Mouse (Mus musculus) retina, postnatal 1 day (tissue): ENCODE measurements around the gene Cd81.

Experiments
- DNase-seq: peaks from one replicate; pipeline ENCODE4 v3.0.0-alpha.2; 2012

Cd81 gene

DNA sequence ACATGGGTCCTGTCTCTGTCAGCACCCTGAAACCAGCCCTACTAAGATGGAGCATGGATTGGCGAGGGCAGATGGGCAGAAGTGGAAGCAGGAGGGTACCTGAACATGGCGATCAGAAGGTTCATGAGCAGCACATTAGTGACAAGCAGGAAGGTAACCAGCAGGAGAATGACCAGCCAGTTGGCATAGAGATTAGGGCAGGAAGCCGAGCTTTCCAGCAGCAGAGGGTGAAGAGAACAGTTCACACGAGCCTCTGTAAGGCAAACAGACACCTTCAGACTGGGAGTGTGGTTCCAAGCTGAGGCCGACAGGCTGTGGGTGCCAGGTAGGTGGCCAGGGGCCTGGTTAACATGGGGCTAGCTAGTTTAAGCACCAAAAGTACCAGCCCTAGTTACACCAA is 22.9 kb downstream of the Cd81 start:
- DNase-seq: no peak

DNA sequence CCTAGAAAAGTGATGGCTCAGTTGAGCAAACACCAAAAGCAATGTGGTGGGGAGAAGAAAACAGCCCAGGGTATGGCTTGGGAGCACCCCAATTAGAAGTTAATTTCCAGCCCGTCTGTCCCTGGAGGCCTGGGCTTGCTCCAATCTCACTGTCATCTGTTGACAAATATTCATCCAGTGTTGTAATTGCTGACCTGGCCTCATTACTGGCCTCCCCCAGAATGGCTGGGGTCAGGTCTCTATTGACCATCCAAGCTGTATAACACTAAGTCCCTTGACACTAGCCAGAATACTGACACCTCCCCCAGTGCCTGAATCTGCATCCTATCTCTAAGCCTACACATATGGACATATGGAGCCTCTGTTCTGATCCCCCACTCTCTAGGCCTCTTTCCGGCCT is 24.8 kb downstream of the Cd81 start:
- DNase-seq: peak; percentile 47

DNA sequence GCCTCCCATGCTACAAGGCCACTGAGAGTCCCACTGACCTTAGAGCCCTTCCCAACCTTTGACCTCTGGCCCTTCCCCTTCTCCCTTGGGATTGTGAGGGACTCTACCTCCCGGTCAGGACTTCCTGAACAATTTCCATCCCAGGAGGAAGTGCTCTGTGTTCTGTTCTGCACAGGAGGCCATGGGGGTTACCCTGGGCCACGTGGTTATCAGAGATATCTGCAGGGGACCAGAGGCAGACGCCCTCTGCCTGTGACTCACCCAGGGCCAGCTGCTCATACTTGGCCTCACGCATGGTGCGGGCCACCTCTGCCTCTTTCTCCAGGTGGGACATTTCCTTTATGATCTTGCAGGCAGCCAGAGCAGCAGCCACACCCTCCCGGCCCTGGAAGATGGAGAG is 29.5 kb downstream of the Cd81 start:
- no peak for DNase-seq

DNA sequence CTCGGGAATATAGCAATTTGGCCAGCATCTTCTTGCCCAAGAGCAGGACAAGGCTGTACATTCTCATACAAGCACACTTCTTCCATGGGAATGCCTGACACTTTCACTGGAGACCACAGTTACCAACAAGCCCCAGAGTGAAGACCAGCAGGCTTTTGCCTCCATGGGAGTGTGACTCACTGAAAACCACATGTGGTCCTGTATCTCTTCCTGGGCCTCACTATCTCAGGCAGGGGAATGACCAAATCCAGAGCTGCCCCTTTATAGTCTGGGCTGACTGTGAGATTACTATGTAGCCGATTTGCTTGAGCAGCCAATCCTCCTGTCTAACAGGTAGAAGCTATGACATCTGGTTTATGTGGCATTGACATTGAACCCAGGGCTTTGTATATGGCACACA is 31.2 kb downstream of the Cd81 start:
- DNase-seq: no peak

DNA sequence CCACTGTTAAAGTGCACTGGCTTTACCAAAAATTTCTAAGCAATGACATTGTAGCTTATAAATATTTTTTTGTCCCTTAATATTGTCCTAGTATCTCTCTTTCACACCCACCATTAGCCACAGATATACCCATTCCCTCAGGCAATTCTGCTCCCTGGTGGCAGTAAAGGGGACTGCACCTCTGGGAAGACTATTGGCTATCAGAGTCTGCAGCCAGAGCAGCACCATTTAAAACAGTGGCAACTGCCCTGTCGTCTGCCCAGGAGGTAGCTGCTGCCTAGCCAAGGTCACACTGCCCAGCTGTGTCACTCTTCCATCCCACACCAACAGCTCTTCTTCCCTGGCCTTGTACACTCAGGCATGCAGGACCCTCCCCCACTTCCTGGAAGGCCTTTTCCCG is 33.8 kb downstream of the Cd81 start:
- peak; percentile 68 for DNase-seq

DNA sequence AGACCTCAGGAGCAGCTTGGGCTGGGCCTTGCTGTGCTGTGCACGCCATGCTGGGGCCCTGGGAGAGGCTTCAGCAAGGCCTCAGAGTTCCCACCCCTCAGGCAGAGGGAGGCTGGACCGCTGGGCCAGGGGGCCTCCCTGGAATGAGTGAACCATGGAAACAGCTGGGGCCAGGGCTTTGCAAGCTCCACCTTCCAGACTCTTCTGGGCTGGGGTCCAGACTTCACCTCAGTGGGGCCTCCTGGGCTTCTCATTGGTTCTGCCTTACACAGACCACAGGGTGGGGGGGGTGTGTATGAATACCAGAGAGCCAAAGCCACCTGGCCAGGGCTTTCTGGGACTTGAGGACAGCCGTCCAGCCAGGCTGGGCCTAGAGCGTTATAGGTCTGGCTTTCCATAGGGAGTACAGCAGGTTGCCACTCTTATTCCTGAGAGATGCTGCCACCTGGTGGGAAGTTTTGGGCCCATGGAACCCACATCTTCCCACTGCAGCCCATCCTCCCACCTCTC is 34.6 kb downstream of the Cd81 start:
- peak; percentile 60 for DNase-seq

DNA sequence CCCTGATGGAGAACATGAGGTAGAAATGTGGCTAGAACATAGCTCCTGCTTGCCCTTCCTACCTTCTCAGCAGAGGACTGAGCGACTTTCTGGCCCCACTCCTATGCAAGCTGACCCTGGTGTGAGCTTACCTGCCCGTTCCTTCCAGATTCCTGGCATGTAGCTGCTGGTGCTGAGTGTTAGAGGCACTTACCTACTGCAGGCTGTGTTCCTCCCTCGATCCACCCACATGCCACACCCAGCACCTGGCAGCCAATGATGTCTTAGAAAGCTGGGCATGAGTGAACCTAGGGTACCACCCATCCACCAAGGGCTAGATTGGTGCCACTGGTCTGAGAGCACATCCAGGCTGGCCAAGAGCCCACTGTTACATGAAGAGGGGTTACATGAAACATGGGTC is 41.3 kb downstream of the Cd81 start:
- DNase-seq: no peak

DNA sequence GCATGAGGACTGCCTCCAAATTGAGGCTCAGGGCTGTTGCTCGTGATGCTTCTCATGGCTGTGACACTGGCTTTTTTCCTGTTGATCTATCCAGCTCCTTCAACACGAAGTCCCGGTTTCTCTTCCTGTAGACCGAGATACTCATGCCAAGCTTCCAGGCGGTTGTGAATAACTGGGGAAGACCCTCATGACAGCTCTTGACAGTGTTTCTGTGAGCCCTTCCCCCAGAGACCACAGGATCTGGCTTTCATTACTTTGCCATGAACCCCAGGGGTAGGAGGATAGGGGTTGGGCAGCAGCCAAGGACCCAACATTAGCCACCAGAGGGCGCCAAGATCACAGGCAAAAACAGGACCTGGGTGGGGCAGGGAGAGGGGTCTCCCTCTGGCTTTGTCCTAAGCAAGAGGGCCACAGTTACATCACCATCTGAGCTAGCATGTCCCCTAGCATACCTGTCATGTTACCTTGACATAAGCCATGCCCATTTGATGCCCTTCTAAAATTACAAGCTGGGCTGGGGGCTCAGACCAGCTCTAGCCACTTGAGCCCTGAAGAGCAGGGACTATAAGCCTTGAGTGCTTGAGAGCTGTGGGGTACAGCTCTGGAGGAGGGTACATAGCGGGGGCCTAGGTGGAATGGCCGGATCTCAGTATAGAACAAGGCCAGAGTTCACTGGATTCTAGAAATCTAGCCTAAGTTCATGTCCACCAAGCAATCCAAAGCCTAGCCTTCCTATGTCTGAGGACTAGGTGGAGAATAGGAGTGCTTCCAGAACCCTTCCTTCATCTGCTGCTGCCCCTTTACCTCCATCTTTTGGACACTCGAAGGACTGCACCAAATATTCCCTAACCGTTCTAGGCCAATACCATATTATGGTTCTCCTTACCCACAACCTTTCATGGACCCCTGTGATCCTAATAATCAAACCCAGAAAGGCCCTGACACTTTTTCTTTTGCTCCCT is 42.3 kb downstream of the Cd81 start, which contains the start of gene Trpm5:
Gene Trpm5, minus strand, starts transcription at position 51 of the 962 bp plus-strand sequence.
- peak; percentile 71 for DNase-seq

DNA sequence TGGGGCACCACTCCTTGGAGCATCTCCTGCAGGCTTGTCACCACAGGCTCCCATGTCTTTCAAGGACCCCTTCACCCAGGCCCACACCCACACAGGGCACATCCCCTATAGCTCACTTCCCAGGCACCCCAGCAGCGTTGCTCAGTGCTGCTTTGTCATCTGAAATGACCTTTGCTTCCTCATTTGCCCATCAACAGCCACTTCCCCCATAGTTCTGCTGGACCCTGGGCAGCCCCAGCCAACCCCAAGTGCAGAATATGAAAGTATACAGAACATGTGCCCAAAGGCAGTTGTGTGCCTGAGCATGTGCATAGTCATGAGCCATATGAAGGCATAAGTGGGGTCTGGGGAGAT is 43.0 kb downstream of the Cd81 start:
- DNase-seq: no peak

DNA sequence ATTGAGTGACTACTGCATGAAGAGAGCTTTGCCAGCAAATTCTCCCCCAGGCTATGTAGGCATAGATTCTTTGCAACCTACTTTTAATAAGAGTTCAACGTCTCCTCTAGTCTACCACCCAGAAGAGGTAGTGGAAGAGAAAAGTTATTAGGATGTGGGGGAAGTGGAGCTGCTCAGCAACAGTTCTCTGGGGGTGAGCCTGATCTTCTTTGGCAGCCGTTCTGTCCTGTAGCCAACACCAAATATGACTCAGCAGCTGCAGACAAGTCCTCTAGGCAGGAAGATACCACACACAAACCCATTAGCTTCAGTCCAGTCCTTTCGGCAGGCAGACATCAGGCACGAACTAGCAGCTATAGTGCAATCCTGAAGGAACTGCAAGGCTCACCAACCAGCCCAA is 48.2 kb downstream of the Cd81 start:
- no peak for DNase-seq

DNA sequence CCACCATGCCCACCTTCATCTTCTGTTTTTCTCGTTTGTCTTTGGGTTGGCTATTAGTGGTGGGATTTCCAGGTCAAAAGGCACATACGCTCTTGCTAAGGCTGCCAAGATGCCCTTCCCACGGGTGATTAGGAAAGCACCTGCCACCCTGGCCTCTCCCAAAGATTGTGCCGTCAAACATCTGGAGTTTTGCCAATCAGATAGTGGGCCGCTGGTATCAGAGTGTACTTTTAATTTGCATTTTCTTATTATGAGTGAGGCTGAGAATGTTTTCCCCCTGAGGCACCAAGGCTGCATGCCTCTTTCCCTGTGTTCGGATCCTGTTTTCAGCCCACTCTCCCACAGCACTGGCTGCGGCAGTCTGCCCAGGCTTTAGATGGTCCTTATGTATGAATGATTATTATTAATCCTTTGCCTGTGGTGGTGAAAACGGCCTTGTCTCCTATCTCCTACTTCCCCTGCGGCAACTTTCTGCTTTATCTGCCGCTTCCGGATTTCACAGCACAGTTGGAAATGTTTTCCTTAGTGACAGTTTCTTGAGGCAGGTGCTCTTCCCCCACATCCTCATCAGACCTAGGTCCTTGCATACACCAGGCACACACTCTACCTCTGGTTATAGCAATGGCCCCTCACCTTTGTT is 52.8 kb downstream of the Cd81 start:
- DNase-seq: no peak

DNA sequence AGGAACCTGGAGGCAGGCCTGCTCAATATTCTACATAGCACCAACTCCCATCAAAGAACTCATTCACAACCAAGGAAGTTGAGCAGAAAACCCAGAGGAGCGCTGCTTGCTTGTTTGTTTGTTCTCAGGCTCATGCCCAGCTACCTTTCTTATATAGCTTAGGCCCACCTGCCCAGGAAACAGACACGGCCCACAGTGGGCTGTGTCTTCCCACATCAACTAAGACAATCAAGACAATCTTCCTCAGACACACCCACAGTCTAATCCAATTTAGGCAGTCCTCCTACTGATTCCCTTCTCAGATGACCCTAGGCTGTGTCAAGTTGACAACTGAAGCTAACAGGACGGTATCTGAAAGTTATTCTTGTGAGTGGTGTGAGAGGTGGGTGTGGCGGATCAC is 53.5 kb downstream of the Cd81 start, which contains the start of gene Kcnq1:
Gene Kcnq1, plus strand, starts transcription at position 301 of the 400 bp plus-strand sequence.
- no peak for DNase-seq

DNA sequence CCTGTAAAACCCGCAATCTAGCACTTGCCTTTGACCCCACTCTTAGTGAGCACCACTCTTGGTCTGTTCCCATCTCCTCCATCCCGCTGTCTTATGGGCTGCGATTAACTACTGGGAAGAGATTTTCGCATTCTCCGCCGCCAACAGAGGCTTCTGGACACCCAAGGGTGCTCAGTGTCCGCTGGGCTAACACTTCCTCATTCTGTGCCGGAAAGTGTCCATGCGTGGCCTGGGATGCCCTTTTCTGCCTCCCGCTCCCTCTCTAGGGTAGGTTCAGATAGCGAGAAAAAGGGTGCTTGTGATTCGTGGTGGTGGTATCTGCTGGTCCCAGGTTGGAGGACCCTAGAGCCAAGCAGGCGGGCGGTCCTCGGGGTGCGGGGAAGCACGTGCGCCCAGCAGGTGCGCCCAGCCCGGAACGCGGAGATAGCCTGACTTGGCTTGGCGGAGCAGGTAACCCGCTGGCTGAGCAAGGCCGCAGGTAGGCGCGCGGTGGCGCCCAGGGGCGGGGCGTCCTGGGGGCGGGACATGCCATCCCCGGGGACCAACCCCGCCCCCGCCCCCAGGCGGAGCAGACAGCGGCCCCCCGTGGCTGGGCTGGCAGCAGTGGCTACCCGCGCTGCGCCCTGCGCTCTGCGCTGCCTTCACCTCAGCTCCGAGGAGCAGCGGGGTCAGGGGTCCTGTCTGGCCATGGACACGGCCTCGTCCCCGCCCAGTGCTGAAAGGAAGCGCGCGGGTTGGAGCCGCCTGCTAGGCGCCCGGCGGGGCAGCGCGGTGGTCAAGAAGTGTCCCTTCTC is 54.3 kb downstream of the Cd81 start:
- DNase-seq: no peak

DNA sequence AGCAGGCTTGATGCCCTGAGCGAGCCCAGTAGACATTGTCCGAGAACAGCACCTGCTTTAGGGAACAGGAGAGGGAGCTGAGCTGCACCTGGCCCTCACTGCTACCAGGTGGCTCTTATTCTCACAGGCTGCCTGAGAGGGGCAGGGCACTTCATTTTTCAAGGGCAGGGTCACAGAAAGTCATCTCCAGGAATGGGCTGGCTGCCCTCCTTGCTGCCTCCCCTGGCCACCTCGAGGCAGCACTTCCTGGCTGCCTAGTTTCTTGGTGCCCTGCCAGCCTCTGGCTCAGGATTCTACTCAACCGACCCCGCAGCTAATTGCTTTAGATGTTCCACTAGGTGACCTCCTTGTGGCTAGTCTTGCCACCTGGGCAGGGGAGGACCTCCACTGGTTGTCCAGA is 55.7 kb downstream of the Cd81 start:
- no peak for DNase-seq

DNA sequence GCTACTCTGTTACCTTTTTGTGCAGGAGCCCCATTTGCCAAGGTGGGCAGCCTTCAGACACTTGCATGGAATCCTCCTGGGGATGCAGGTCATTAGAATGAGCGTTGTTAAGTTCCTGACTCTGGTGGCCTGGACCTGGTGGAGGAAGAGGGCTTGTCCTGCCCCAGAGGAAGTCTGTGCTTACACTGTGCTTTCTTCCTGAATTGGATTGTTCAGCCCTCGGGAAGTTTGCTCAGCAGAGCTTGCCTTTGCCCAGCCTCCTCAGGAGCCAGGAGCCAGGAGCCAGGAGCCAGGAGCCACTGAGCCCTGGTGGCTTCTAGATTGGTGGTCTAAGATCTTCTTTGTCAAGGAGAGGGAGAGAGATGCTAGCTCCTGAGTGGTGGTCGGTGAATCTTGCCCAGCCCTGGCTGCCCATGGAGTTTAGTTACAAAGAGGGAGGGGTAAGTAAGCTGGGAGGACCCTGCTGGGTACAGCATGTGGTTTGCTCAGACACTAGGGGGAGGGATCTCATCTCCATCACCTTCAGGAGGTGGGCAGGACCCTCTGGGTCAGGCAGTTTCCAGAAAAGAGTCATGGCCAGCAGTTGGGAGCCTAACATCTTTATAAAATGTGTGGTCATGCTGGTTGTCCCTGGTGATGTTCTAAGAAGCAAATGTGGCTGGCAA is 56.6 kb downstream of the Cd81 start:
- DNase-seq: no peak

DNA sequence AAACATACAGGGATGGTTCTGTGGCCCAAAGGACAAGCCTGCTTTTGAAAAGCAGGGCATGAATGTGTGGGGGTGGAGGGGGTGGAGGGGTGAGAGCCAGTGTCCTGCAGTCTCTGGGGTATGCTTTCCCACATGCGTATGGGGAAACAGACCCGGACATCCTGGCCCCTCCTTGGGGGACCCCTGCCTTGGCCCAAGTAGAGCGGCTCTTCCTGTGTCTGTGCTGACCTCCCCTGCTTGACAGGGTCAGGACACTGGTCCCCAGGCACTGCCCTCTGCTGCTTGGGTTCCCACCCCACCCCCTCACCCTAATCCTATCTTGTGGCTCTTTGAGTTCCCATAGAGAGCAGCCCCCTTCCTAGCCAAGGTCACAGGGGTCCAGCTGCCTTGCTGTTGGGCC is 57.2 kb downstream of the Cd81 start:
- no peak for DNase-seq

DNA sequence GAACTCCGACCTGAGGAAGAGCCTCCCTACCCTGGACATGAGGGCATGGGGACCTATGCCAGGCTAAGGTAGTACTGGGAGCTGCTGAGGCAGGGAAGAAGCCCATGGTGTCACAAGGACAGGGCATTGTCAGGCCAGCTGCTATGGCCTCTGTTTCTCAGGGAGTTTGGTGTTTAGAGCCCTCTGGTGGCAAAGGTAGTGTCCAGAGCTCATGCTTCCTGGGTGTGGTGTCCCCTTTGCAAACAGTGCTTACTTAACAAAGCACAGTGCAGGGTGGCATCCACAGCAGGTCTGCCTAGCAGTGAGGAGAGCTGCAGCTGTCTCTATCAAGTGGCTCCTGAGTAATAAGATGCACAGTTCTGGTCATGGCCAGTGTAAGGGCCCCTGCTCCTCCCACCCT is 58.3 kb downstream of the Cd81 start:
- no peak for DNase-seq

DNA sequence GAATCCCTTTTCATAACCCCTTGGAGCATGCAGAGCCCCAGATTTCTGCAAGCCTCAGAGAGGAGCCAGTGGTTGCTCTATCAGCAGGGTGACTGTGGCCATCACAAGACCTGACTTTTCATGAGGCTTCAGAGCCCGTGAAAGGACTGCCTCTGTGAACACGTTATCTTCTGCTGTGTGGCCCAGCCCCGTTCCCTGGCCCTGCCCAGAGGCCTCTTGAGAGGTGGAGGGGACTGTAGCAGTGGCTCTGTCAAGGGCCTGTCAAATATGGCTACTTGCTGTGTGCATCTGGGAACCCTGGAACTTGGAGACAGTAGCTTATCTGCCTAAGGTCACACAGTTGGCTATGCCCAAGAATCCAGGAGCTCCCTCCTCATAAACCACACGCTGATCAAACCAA is 59.2 kb downstream of the Cd81 start:
- DNase-seq: no peak

DNA sequence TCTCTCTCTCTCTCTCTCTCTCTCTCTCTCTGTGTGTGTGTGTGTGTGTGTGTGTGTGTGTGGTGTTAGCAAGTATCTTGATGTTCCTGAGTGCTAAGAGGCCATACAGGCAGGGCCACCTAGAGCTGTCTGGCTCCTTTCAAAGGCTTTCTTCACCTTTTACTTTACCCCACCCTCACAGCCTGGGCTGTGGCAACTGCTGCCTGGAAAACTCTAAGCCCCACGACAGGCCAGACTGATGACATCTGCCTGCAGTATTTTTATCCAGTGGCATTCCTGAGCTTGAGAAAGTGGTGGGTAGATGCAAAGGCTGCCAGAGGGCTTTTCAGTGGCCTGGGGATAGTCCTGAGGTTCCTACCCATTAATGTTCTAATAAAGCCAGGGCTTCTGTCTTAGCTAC is 59.9 kb downstream of the Cd81 start:
- no peak for DNase-seq

DNA sequence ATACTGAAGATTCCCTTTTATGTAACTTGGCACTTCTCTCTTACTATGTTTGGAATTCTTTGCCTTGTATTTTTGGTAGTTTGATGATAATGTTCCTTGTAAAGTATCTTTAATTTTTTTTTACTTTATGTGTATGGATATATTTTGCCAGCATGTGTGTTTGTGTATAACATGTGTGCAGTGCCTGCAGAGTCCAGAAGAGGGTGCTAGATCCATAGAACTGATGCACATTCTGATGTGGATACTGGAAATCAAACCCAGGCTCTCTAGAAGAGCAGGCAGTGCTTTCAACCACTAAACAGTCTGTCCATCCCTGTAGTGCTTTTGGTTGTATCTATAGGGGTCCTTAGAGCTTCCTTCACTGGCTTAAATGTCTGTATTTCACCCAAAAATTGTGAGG is 62.2 kb downstream of the Cd81 start:
- no peak for DNase-seq

DNA sequence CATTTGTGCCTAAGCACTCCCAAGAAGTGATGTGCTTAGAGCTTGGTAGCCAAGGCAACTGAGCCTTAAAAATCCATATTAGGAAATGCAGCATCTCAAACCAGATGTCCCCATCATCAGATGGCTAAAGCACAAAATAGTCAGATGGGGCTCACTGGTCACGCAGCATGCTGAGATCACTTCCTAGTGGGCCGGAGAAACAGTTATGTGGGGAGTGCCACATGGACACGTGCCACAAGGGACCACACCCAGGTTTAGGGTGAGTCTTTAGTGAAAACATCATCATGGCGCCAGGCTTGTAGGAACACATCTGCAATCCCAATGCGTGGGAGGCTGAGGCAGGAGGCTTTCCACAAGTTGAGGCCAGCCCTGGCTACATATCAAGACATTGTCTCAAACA is 64.0 kb downstream of the Cd81 start:
- DNase-seq: no peak
